Mouse (Mus musculus): ENCODE data around the gene Sipa1l3.

The Sipa1l3 gene

GRCm38 (mm10) chr7:29304463-29305262 is 213.8 kb downstream of the Sipa1l3 start:
- DNase-seq (ENCODE audit: low spot score): no peak

- peak; percentile 74 for DNase-seq (ENCODE audit: low spot score)
Observed at GRCm38 (mm10) chr7:29303738-29304462, 214.5 kb downstream of the Sipa1l3 start, which contains the start of gene Dpf1. Gene Dpf1, plus strand, starts transcription at chr7:29303951.

- DNase-seq (ENCODE audit: low spot score): no peak
Observed at GRCm38 (mm10) chr7:29302641-29303040, 215.8 kb downstream of the Sipa1l3 start.

- DNase-seq (ENCODE audit: low spot score): peak; percentile 71
Observed at GRCm38 (mm10) chr7:29301127-29301566, 217.3 kb downstream of the Sipa1l3 start.

- DNase-seq (ENCODE audit: low spot score): no peak
Observed at GRCm38 (mm10) chr7:29296998-29297397, 221.4 kb downstream of the Sipa1l3 start.

DNA sequence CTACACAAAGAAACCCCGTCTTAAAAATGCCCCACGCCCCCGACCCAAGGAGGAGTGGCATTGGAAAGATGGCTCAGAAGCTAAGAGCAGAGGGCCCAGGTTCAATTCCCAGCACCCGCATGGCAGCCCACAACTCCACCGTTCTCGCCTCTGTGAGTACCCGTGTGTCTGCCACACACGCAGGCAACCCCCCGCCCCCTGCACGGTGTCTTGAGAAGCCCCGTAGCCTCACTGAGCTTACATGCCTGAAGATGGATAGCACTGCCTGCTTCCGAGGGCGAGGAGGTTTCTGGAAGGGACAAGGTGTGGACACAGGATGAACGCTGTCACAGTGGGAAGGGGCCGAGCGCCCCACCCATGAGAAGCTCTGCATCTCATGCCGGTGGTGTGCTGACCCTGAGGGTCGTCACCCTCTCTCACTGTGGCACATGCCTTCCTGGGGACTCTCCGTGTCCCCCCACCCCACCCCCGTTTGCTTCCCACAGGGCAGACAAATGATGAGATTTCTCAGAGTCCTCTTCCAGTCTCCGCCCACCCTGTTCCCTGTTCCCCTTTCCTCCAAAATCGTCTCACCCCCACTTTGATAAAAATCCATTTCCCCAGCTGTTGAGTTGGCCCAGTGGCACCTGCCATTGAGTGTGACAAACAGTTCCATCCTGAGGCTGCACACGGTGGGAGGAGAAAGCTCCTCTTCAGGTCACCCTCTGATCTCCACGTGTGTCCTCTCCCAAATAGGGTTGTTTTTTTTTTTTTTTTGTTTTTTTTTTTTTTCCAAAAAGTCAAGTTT is 222.4 kb downstream of the Sipa1l3 start:
- DNase-seq (ENCODE audit: low spot score): no peak

GRCm38 (mm10) chr7:29294111-29294761 is 224.2 kb downstream of the Sipa1l3 start:
- DNase-seq (ENCODE audit: low spot score): no peak

DNA sequence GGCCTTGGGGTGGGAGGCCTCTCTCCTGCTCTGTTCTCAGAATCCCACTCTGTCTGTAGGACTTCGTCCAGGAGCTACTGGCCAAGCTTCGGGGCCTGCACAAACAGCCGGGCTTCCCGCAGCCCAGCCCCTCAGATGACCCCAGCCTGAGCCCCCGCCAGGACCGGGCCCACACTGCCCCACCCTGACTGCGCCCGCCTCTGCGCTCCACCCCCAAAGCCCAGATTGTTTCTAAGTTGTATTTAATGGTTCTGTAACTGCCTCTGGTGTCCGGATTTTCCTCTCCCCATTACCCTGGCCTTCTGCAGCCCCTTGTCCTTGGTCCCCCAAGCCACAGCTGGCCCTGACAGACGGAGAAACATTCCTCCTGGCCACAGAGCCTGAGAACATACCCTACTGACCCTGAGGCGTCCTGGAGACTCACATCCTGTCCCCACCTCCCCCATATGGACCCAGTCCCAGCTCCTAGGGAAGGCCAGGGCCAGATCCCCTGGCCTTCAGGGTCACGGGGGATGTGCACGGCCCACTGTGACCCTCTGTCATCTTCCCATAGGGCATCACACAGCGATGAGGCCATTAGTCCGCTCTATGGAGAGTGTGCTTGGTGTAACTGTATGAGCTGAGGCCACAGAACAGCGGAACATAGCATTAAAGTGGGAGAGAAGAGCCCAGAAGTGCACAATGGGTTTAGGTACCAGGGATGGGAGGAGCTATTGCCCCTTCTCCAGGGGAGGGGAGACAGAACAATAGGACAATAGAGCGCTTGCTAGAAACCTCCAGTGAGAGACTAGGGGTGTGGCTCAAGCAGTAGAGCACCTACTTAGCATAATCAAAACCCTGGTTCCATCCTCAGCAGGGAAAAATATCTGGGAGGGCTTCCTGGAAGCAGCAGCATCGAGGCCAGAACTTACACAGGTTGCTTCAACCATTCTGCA is 225.0 kb downstream of the Sipa1l3 start:
- DNase-seq (ENCODE audit: low spot score): no peak

DNA sequence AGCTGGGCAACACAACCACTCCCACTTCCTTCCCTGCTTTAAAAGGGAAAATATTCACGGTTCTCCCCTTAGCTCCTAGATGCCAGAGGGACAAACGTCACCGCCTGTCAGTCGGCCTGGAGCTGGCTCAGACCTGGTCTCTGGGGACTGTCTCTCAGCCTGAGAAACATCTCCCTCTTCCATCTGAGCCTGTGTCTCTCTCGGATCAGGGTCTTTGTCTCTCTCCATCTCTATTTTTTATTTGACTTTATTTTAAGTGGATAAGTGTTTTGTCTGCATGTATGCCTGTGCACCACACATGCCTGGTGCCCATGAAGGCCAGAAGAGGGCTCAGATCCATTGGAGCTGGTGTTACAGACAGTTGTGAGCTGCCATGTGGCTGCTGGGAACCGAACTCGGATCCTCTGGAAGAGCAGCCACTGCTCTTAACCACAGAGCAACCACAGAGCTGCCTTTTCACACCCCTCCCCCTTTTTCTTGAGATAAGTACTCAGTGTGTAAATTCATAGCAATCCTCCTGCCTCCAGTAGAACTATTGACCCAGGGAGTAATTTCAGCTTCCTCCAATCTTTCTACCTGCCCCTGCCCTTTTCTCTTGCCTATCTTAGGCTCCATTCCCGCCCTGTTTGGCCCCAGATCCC is 225.9 kb downstream of the Sipa1l3 start:
- peak; percentile 38 for DNase-seq (ENCODE audit: low spot score)

DNA sequence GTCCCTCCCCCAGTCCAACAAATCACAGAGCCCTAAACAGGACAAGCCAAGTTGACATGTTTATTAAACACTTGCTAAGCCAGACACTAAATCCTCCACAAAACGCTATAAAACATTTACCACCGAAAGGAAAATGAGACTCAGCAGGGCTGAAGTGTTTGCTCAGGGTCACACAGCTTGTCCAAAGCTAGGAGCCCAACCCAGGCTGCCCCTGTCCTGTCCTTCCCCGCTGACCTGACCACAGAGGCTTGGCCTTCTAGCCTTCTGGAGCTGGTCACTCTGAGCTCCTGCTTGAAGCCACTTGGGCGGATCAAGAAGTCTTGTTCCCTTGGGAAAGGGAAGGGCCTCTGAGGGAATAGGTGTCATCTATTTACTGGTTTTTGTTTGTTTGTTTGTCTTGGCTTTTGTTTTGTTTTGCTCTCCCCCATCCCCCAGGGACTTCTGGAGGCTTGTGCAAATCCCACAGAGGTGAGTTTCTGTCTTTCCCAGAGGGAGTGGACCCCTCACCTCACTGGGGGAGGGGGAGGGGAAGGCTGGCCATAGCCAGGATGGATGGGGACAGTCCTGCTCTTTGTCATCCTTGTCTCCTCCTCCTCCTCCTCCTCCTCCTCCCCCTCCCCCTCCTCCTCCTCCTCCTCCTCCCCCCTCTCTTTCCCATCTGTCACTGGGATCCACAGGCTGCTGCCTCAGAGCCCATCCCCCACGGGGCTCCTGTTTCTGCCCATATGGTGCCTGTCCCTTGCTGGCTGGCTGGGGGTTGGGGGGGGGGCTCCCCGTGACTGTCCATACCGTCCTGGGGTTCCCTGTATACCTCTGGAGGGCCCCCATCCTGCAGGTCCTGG is 226.6 kb downstream of the Sipa1l3 start:
- peak; percentile 62 for DNase-seq (ENCODE audit: low spot score)

DNA sequence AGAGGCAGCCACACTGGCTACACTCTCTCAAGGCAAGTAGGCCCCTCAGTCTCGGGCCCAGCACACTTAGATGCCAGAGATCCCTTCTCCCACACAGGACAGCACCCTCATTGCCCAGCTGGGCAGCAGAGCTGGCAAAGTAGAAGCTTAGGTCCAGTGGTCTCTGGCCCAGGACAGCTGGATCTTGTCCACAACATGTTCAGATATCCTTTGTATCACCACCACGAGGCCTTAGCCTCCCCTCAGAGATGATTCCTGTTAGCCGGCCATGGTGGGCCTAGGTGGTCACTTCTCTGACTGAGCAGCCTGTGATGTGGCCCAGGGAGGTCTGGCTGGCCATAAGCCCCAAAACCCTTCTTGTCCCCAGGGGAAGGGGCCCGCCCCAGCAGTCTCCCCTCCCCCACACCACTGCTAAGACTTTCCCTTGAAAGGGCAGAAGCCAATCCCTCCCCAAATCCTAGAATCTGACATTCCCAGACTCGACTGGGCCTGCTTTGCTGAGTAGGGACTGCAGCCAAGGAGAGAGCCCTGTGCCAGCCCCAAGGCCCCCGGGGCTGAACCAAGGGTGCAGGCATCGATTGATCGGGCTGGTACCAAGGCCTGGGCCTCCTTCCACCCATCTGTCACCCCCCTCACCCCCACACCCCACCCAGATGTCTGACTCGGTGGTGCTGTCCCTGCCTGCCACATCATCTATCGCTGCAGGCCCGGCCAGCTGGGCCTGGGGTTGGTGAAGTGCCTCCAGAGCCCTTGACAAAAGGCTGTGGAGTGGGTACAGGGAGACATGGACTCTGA is 227.6 kb downstream of the Sipa1l3 start:
- peak; percentile 60 for DNase-seq (ENCODE audit: low spot score)

DNA sequence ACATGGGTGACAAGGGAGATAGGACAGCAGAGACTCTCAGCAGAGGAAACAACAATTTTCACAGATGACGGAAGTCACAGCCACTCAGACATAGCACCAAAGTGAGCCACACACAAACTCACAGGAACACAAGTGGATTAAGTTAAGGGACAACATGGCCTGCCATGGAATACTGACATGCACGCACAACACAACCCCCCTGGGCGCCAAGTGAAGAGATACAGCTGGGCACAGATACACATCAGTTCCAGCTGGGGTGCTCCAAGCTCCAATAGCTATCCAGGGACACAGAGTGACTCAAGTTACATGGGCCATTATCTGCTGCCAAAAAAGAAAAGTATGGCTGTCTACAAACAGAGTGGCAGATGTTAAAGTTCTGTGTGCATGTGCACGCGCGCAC is 228.6 kb downstream of the Sipa1l3 start:
- no peak for DNase-seq (ENCODE audit: low spot score)

DNA sequence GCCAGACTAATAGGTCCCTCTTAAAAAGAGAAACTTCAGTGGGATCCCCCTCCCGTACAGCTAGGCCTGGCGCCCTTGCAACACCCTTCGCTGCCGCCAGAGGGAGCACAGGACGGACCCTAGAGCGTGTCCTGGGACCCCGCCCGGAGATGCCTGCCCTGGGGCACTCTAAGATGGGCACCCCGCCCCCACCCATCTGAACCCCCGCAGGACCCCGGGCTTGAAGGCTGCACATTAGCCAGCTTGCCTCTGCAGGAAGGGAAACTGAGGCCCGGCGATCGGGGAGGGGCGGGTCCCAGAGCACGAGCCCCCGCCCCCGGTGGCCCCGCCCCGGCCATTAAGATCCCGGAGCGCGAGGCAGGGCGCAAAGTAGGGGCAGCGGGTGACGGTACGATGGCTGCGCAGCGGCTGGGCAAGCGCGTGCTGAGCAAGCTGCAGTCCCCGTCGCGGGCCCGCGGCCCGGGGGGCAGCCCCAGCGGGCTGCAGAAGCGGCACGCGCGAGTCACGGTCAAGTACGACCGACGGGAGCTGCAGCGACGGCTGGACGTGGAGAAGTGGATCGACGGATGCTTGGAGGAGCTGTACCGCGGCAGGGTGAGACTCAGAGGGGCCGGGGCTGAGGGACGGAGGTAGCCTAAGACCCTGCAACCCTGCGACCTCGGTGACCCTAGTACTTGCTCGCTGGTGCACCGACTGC is 229.4 kb downstream of the Sipa1l3 start, which contains the start of gene Ppp1r14a:
TSS of gene Ppp1r14a (plus strand) at position 367 of the 697 bp plus-strand sequence.
- peak; percentile 81 for DNase-seq (ENCODE audit: low spot score)

DNA sequence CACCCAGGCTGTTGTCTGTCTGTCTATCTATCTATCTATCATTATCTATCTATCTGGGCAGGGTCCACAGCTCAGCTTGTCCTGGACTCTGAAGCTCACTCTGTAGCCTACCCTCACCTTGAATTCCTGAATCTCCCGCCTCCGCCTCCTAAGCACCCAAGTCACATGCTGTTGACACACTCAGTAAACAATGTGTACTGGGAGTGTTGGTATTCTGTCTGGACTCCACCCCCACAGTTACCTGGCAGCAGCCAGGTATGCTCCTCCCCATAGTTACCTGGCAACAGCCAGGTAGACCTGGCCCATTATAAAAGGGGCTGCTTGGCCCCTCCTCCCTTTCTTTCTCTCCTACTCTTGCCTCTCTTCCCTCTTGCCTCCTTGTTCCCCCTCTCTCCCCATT is 230.4 kb downstream of the Sipa1l3 start:
- DNase-seq (ENCODE audit: low spot score): peak; percentile 81

- DNase-seq (ENCODE audit: low spot score): no peak
Observed at GRCm38 (mm10) chr7:29287481-29287880, 231.0 kb downstream of the Sipa1l3 start.

DNA sequence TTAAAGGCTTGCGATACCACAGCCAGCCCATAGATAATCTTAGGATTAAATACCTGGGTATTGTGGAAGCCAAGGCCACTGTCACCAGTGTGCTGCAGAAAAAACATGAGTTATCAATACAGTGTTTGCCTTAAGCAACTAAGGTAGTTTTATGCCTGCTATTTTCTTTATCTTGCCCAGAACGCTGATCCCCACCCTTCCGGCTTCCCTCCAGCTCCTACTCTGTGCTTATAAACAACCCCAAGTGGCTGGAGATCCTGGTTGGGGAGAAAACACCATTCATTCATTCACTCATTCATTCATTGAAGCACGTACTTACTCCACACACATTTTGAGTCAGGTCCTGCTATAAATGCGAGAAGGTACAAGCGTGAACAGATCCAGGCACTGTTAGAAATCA is 233.9 kb downstream of the Sipa1l3 start:
- DNase-seq (ENCODE audit: low spot score): no peak

DNA sequence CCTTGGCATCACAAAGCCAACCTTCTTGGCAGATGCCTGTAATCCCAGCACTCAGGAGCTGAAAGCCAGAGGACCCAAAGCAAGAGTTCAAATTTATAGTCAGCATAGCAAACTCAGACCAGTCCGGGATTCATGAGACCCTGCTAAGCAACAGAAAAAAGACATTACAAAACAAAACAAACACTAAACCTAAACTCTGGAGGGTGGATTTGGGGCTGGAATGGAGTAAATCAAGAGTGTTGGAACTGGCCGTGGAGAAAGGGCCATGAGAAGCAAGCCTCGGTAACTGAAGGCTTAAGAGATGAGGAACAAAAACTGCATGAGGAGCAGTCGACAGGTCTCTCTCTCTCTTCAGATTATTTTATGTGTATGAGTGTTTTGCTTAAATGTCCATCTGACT is 234.6 kb downstream of the Sipa1l3 start:
- no peak for DNase-seq (ENCODE audit: low spot score)

DNA sequence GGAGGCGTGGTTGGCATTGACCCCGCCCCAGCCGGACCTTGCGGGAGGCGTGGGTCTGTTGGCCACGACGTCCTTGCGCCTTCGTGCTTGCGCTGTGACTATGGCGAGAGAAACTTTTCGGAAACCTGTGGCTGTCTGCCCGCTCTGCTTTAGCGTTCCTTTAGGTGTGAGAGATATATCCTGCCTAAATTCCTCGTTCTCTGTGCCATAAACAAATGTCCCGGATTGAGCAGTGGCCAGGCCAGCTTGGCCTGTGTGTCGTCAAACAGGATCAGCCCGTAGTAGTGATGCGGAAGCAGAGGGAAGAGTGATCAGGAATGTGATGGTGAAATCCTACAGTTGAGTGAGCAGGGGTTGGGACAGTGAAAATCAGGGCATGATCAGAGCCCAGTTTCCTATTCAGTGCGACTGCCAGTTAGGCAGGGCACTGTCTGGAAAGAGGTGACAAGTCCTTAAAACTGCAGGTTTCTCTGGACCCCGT is 236.3 kb downstream of the Sipa1l3 start:
- DNase-seq (ENCODE audit: low spot score): no peak
